13 mouse cellular contexts compared by ENCODE assay signal in genomic region chr6:94601101-94601500, GRCm38 (mm10).
DNase-seq lines count a peak whose midpoint lies in the region; ATAC-seq lines count a peak whose summit lies in the region.
"Had no signal": no experiment of that assay in that cellular context is flagged by ENCODE, and none has a peak within 500 bp of the region (broad histone marks: within the 10 kb centered on the region; RNA-seq: fewer than 3 reads in every experiment).

No protein-coding gene starts in this region.

- no peak overlapping the region for H3K9ac ChIP-seq in hindbrain, embryonic 13.5 days
- H3K9ac ChIP-seq in embryonic facial prominence, embryonic 14.5 days (ENCODE audit: low read depth, low read length), result no peak overlapping the region
- H3K9ac ChIP-seq: lung, embryonic 14.5 days had no signal

- peak overlapping the region; percentile 17; the same call in 1 of the 2 replicates for H3K27ac ChIP-seq in hindbrain, embryonic 10.5 days
- no peak overlapping the region for H3K27ac ChIP-seq in hindbrain, embryonic 13.5 days
- H3K27ac ChIP-seq in embryonic facial prominence, embryonic 14.5 days (replicated peaks; ENCODE audit: low read depth, low read length), result no peak overlapping the region

- intact Hi-C loops in left cerebral cortex, postnatal 25 days (cut with DNase I), result no loop called here

- ATAC-seq in hindbrain, embryonic 13.5 days (ENCODE audit: low FRiP score), result no peak
- ATAC-seq in embryonic facial prominence, embryonic 14.5 days (ENCODE audit: low read depth), result no peak
- ATAC-seq: midbrain, embryonic 16.5 days had no signal

- H3K9me3 ChIP-seq in hindbrain, embryonic 10.5 days, result no peaks in the 10 kb centered on the region
- H3K9me3 ChIP-seq in hindbrain, embryonic 13.5 days, result no peaks in the 10 kb centered on the region
- no peaks in the 10 kb centered on the region for H3K9me3 ChIP-seq in embryonic facial prominence, embryonic 14.5 days (ENCODE audit: control insufficient read depth, low read length)

- H3K4me2 ChIP-seq in hindbrain, embryonic 13.5 days, result no peak overlapping the region
- no peak overlapping the region for H3K4me2 ChIP-seq in embryonic facial prominence, embryonic 14.5 days (ENCODE audit: low read depth, low read length)
- H3K4me2 ChIP-seq: lung, embryonic 14.5 days had no signal

- no peaks in the 10 kb centered on the region for H3K27me3 ChIP-seq in hindbrain, embryonic 10.5 days (ENCODE audit: insufficient read depth, poor library complexity, severe bottlenecking)
- no peaks in the 10 kb centered on the region for H3K27me3 ChIP-seq in hindbrain, embryonic 13.5 days
- no peaks in the 10 kb centered on the region for H3K27me3 ChIP-seq in embryonic facial prominence, embryonic 14.5 days (replicated peaks; ENCODE audit: control insufficient read depth, insufficient read depth, low read length)

- peaks cover 44% of the 10 kb centered on the region for H3K4me1 ChIP-seq in hindbrain, embryonic 10.5 days (replicated peaks)
- peaks cover 17% of the 10 kb centered on the region for H3K4me1 ChIP-seq in hindbrain, embryonic 13.5 days (replicated peaks)
- H3K4me1 ChIP-seq in embryonic facial prominence, embryonic 14.5 days (ENCODE audit: control insufficient read depth, insufficient read depth, low read length), result peaks cover 3% of the 10 kb centered on the region; the same call in 1 of the 2 replicates

- no peak overlapping the region for H3K4me3 ChIP-seq in hindbrain, embryonic 10.5 days
- no peak overlapping the region for H3K4me3 ChIP-seq in hindbrain, embryonic 13.5 days
- H3K4me3 ChIP-seq in embryonic facial prominence, embryonic 14.5 days (ENCODE audit: low read depth, low read length), result no peak overlapping the region

- H3K36me3 ChIP-seq in hindbrain, embryonic 10.5 days, result peaks cover 66% of the 10 kb centered on the region
- peaks cover 22% of the 10 kb centered on the region for H3K36me3 ChIP-seq in hindbrain, embryonic 13.5 days
- peaks cover 27% of the 10 kb centered on the region; the same call in 1 of the 2 replicates for H3K36me3 ChIP-seq in embryonic facial prominence, embryonic 14.5 days (ENCODE audit: control insufficient read depth, insufficient read depth, low read length)

- DNase-seq in hindbrain, embryonic 10.5 days (ENCODE audit: low spot score), result no peak
- peak; percentile 84 for DNase-seq in adrenal gland, adult 8-10 months
- DNase-seq in embryonic facial prominence, embryonic 14.5 days (ENCODE audit: low spot score), result peak; percentile 29
- peak; percentile 35 to 84 for DNase-seq in kidney, postnatal 25 days
- no peak for DNase-seq in embryo, embryonic 10.5 days (ENCODE audit: low spot score)
- no peak for DNase-seq in ovary, postnatal 10 days (ENCODE audit: low spot score)
- DNase-seq in left cerebral cortex, postnatal 25 days (ENCODE audit: low spot score in 2 of 2), result no peak
- DNase-seq: layer of hippocampus, postnatal 36 days; right cerebral cortex, postnatal 4 days; thymus, adult 18-20 months had no signal

- 82% methylated on average over 5 of the region's 5 CpGs for WGBS in hindbrain, embryonic 10.5 days
- 81% methylated on average over 5 of the region's 5 CpGs for WGBS in hindbrain, embryonic 13.5 days
- WGBS in embryonic facial prominence, embryonic 14.5 days, result 84% methylated on average over 5 of the region's 5 CpGs

Comparison
In these comparisons a context has a peak if more than half of its experiments do, and no peak if none do; other contexts are left out.
1. DNase-seq: peak in adrenal gland, adult 8-10 months (single experiment), embryonic facial prominence, embryonic 14.5 days (single experiment) and kidney, postnatal 25 days (2 of 2); none in hindbrain, embryonic 10.5 days (single experiment), embryo, embryonic 10.5 days (single experiment), ovary, postnatal 10 days (single experiment) and left cerebral cortex, postnatal 25 days (0 of 2).